Mouse (Mus musculus) forebrain, embryonic 10.5 days (tissue): ENCODE results near the gene Fbln2. TPM values are rescaled to one million over a fixed set of nuclear protein-coding genes. Genes with fewer than 3 reads are reported as not detected.
"Not testable (repeated sequence)": the region's sequence is repeated elsewhere in the genome, so short reads cannot be mapped to it uniquely, and the experiment has no call there.

Experiments used
- DNase-seq: peaks from one replicate; pipeline ENCODE4 v3.0.0-alpha.2; 2017; ENCODE audit warnings: low spot score; ENCODE audit errors: extremely low spot score
- H3K27ac ChIP-seq: fragments of 300-500 bp; sonication (generic); 2 replicates; pipeline ENCODE4 v1.5.1; 2016; ENCODE audit warnings: mild to moderate bottlenecking
- H3K27me3 ChIP-seq: fragments of 300-500 bp; sonication (generic); 2 replicates; pipeline ENCODE4 v1.6.1; 2016; ENCODE audit warnings: mild to moderate bottlenecking; ENCODE audit not compliant: poor library complexity, severe bottlenecking
- H3K36me3 ChIP-seq: fragments of 300-500 bp; sonication (generic); replicated peaks from 2 replicates; pipeline ENCODE4 v1.6.1; 2016; ENCODE audit warnings: mild to moderate bottlenecking, moderate library complexity
- H3K4me1 ChIP-seq: fragments of 300-500 bp; sonication (generic); 2 replicates; pipeline ENCODE4 v1.6.1; 2016
- H3K4me3 ChIP-seq: fragments of 300-500 bp; sonication (generic); 2 replicates; pipeline ENCODE4 v1.5.1; 2016; ENCODE audit warnings: mild to moderate bottlenecking, moderate library complexity
- H3K9me3 ChIP-seq: fragments of 300-500 bp; sonication (generic); 2 replicates; pipeline ENCODE4 v1.6.1; 2016; ENCODE audit warnings: mild to moderate bottlenecking, moderate library complexity
- WGBS: fragments of 180-500 bp; shearing (Covaris S2); methylation state at CpG from one replicate; pipeline ENCODE4 v1.1.7; 2016; 5-methylcytosine and 5-hydroxymethylcytosine counted together
- polyA plus RNA-seq: library from polyadenylated mRNA; unstranded; fragments of >200 nt; fragmentation: Nextera tagmentation; extraction: Ambion mirVana; gene quantifications from 2 replicates; pipeline ENCODE4 v1.2.1, GENCODE M21; 2016

Fbln2 gene
- polyA plus RNA-seq, result 30.5 and 35.4 TPM in 2 replicates

DNA sequence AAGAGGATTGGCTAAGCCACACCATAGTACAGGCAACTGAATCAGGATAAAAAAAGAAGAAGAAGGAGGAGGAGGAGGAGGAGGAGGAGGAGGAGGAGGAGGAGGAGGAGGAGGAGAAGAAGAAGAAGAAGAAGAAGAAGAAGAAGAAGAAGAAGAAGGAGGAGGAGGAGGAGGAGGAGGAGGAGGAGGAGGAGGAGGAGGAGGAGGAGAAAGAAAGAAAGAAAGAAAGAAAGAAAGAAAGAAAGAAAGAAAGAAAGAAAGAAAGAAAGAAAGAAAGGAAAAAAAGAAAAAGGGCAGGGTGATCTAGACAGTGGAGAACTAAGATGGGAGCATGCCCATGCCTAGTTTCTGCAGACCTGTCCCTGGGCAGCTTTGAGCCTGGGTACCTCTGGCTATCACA is at the start of gene Fbln2:
TSS of gene Fbln2 (plus strand) at position 301 of the 400 bp plus-strand sequence.
- peaks cover 49% of the 10 kb centered on the region for H3K4me1 ChIP-seq
- H3K36me3 ChIP-seq, H3K9me3 ChIP-seq, DNase-seq: not testable (repeated sequence)
- H3K27ac ChIP-seq, result peak within 1 kb of the TSS; percentile 78
- H3K4me3 ChIP-seq, result peak within 1 kb of the TSS; percentile 53
- peaks cover 56% of the 10 kb centered on the region for H3K27me3 ChIP-seq

DNA sequence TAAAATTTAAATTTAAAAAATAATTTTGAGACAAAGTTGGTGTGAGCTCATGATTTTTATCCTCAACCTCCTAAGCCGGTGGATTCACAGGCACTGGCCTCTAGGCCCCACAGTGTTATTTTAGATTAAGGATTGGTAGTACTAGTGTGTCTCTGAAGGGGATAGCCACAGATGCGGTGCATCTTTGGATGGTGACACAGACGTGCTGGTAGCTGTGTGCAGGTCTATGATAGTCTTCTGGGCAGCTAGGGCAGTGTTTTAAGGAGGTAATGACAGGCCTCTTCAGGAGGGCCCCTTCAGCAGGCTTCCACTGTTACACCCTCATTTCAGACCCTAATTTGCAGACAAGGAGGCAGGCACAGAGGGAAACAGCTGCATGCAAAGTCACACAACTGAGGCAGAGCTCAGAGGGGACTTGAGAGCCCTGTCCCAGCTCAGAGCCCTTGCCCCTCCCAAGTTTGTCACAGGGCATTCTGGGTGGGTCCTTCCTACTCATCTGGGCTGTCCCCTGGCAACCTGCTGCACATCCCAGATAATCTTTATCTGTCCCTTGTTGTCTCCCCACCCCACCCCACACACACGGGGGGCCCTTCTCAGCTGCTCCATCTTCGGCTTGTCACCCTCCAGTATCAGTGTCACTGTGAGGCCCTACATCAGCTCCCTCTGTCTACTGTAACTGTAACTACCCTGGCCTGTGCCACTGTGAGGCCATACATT is 48.9 kb upstream of the Fbln2 start:
- no peak overlapping the region for H3K4me3 ChIP-seq
- no peaks in the 10 kb centered on the region for H3K27me3 ChIP-seq
- peaks cover 29% of the 10 kb centered on the region for H3K4me1 ChIP-seq
- 85% methylated on average over 5 of the region's 5 CpGs for WGBS
- peak overlapping the region; percentile 57; the same call in 1 of the 2 replicates for H3K27ac ChIP-seq
- H3K36me3 ChIP-seq, result peaks cover 8% of the 10 kb centered on the region
- DNase-seq, result no peak
- no peaks in the 10 kb centered on the region for H3K9me3 ChIP-seq

DNA sequence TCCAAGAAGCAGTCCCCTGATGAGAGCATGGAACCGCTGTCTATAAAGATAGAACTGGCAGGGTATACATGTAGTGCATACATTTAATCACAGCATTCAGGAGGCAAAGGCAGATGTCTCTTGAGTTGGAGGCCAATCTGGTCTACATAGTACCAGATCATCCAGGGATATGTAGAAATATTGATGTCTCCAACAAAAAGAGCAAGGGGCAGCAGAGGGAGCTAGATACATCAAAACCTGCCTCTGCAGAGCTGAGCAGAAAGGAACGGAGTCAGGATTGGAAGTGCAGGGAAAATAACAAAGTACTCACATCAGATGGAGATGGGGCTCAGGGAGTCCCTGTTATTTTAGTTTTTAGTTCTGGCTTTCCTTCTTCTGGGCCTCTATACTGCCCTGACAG is 47.7 kb upstream of the Fbln2 start:
- no peak overlapping the region for H3K4me3 ChIP-seq
- no peaks in the 10 kb centered on the region for H3K9me3 ChIP-seq
- peaks cover 7% of the 10 kb centered on the region for H3K36me3 ChIP-seq
- no peak overlapping the region for H3K27ac ChIP-seq
- 82% methylated on average over 2 of the region's 2 CpGs for WGBS
- no peaks in the 10 kb centered on the region for H3K27me3 ChIP-seq
- no peak for DNase-seq
- H3K4me1 ChIP-seq, result peaks cover 19% of the 10 kb centered on the region

DNA sequence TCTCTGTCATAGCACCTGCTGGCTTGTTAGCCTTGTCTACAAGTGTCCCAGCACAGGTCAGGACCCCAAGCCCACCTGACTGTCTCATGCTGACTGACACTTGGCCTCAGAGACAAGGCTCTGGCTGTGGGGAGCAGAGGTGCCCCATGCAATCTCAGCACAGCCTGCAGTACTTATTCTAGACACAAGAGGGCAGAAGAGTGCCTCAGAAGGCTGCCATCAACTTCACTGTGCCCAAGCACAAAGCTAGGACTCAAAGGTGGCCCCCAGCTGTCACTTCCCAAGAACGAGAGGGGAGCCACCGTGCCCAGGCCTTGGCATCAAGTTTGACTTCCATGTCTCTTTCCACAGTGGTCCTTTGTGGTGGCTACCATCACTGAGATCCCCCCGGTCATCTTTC is 47.0 kb upstream of the Fbln2 start:
- Histone ChIP-seq H3K9me3 (no peaks in the 10 kb centered on the region), H3K27me3 (no peaks in the 10 kb centered on the region), H3K27ac (0 out of 2 replicates have a peak overlapping the region, but pooled peaks have one; percentile 20), H3K36me3 (peaks cover 7% of the 10 kb centered on the region), H3K4me1 (peaks cover 15% of the 10 kb centered on the region), H3K4me3 (no peak overlapping the region)
- DNase-seq, result peak; percentile 72
- 42% methylated on average over 3 of the region's 3 CpGs for WGBS

DNA sequence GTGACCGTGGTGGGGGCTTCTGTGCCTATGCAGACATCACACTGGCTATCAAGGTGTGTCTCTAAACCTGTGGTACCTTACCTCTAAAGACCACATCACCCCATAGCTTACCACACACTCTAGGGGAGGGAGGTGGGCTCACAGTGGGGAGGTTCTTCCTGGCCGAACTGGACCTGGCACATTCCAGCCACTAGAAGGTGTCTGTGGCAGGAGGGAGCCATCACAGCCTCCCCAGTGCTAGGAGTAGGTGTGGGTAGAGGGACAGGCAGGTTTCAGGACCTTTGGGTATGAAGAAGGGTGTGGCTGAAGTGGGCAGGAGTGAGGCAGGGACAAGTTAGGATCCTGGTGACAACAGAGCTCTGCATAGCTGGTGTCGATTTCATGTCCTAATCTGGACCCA is 44.4 kb upstream of the Fbln2 start:
- no peaks in the 10 kb centered on the region for H3K9me3 ChIP-seq
- H3K27me3 ChIP-seq, result no peaks in the 10 kb centered on the region
- H3K36me3 ChIP-seq, result peaks cover 14% of the 10 kb centered on the region; the same call in 1 of the 2 replicates
- peaks cover 9% of the 10 kb centered on the region; the same call in 1 of the 2 replicates for H3K4me1 ChIP-seq
- no peak overlapping the region for H3K27ac ChIP-seq
- no peak overlapping the region for H3K4me3 ChIP-seq
- WGBS, result 54% methylated on average over 3 of the region's 3 CpGs
- no peak for DNase-seq

DNA sequence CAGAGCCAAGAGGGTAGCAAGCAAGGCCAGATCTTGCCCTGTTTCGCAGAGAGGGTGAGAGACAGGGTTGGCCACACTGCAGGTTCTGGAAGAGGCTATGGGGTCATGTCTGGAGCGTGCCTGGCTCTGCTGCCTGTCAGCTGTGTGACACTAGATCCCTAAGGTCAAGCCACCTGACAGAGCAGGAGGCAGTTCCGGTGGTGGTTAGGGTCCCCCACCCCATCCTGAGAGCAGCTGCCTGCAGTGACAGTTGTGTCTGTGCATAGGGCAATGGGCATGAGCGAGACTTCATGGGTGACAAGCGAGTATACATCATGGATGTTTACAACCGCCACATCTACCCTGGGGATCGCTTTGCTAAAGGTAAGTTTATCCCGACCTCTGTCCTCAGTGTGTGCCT is 43.1 kb upstream of the Fbln2 start:
- Histone ChIP-seq H3K9me3 (no peaks in the 10 kb centered on the region), H3K4me3 (no peak overlapping the region), H3K27ac (no peak overlapping the region), H3K36me3 (peaks cover 18% of the 10 kb centered on the region; the same call in 1 of the 2 replicates), H3K27me3 (no peaks in the 10 kb centered on the region), H3K4me1 (peaks cover 9% of the 10 kb centered on the region; the same call in 1 of the 2 replicates)
- no peak for DNase-seq
- WGBS, result 92% methylated on average over 8 of the region's 8 CpGs

DNA sequence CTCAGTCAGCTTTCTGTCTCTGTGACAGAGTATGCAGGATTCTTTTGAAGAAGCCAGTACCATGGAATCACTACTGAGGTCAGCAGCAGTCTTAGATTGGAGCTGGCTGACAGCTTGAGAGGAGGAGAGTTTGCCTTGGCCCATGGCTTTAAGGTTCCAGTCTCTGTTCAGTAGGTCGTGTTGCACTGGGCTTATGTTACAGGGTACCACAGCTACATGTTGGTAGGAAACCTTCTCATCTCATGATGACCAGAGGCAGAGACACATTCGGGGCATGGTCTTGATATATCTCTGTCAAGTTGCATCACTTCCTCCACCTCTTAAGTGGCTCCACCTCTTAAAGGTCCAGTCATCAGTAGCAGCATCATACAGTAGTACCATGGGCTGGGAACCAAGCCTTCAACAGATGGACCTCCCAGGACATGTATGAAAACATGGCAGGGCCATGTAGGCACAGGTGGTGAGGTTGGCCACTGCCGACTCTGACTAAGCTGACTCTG is 40.8 kb upstream of the Fbln2 start:
- H3K9me3 ChIP-seq, result no peaks in the 10 kb centered on the region

DNA sequence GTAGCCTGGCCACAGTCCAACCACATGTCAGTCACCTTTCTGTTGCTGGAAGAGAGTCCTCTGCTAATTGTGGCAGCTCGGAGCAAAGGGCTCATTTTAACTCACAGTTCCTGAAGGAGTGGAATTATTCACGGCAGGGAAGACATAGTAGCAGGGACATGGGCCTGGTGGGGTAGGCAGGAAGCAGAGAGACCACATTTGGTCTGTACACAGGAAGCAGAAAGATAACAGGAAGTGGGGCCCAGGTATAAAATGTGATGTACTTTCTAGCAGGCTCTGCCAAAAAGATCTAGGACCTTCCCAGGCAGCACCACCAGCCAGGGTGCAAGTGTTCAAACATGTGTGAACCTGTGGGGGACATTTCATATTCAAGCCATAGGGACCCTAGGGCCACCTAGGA is 39.9 kb upstream of the Fbln2 start:
- H3K4me3 ChIP-seq, result no peak overlapping the region
- no peaks in the 10 kb centered on the region for H3K4me1 ChIP-seq
- no peak overlapping the region for H3K27ac ChIP-seq
- WGBS, result 85% methylated on average over 2 of the region's 2 CpGs
- no peaks in the 10 kb centered on the region for H3K27me3 ChIP-seq
- no peaks in the 10 kb centered on the region for H3K9me3 ChIP-seq
- DNase-seq, result no peak
- H3K36me3 ChIP-seq, result peaks cover 18% of the 10 kb centered on the region; the same call in 1 of the 2 replicates

More for the DNA sequence above, 40.8 kb upstream of the Fbln2 start:
- WGBS, result 81% methylated on average over 3 of the region's 3 CpGs
- no peak overlapping the region for H3K4me3 ChIP-seq
- no peaks in the 10 kb centered on the region for H3K4me1 ChIP-seq
- no peaks in the 10 kb centered on the region for H3K27me3 ChIP-seq
- DNase-seq, result no peak
- H3K36me3 ChIP-seq, result peaks cover 18% of the 10 kb centered on the region; the same call in 1 of the 2 replicates
- H3K27ac ChIP-seq, result no peak overlapping the region

DNA sequence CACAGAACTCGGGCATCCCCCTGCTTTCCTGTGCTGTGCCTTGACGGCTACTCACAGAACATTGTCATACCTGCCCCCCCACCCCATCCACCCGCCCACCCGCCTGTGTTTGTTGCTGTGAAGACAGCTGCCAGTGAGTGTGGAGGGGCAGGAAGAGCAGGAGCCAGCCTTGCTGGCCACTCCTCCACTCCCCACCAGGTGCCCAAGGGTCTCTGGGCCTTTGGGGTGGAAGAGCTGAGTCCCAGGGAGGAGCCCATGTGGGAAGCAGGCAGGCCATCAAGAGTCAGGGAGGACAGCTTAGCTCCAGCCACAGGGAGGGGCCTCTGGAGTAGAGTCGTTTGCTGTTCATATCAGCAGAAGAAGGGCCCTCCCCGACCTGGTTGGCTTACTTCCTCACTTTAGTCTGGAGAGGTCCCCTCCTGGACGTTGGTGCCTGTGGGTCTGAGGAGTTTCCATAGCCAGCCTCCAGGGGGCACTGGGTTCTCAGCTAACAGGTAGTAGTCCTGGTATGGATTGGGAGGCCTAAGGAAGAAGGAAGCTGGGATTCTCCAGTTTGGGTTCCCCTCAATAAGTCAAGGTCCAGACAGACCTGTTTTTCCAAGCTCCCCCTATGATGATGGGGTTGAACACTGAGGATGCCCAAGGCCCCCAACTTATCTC is 38.9 kb upstream of the Fbln2 start:
- Histone ChIP-seq H3K4me3 (no peak overlapping the region), H3K4me1 (no peaks in the 10 kb centered on the region), H3K27ac (no peak overlapping the region), H3K27me3 (no peaks in the 10 kb centered on the region), H3K9me3 (no peaks in the 10 kb centered on the region), H3K36me3 (peaks cover 18% of the 10 kb centered on the region; the same call in 1 of the 2 replicates)
- 45% methylated on average over 7 of the region's 7 CpGs for WGBS
- peak; percentile 62 for DNase-seq

DNA sequence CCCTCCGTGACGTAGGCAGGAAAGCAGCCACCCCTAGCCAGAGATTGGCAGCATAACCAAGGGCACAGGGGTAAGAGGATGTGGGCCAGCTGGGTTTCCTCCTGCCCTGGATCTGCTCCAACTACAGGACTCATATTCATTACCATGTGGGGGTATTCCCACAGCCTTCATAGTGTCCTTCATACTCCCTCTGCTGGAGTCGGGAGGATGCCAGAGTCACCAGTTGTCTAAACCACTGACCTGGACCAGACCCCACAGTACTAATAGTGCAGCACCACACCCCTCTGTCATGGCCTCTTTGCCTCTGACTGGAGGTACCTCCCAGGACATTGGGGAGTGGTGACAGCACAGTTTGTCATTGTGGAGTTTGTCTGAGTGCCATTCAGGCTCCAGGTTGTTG is 38.0 kb upstream of the Fbln2 start:
- 81% methylated on average over 3 of the region's 3 CpGs for WGBS
- Histone ChIP-seq H3K36me3 (peaks cover 11% of the 10 kb centered on the region; the same call in 1 of the 2 replicates), H3K9me3 (no peaks in the 10 kb centered on the region), H3K27me3 (no peaks in the 10 kb centered on the region), H3K27ac (no peak overlapping the region), H3K4me1 (no peaks in the 10 kb centered on the region), H3K4me3 (no peak overlapping the region)
- DNase-seq, result no peak

DNA sequence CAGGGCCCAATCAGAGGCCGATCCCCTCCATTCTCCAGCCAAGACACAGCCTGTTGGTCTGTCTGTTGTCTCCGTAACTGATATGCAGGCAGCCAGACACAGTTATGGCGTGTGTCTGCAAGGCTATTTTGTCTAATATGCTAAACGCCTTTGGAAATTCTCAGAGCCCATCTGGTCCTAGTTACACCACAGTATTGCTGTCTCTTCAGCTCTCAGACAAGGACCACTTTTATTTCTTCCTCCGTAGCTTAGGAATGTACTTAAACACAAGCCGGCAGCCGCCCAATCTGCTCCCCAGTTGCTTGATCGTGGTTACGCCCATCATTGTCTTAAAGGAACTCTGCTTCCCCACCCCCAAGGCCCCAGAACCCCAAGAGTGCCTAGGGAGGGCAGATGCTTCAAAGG is 31.5 kb upstream of the Fbln2 start:
- H3K27ac ChIP-seq, result peak overlapping the region; percentile 75
- no peak for DNase-seq

DNA sequence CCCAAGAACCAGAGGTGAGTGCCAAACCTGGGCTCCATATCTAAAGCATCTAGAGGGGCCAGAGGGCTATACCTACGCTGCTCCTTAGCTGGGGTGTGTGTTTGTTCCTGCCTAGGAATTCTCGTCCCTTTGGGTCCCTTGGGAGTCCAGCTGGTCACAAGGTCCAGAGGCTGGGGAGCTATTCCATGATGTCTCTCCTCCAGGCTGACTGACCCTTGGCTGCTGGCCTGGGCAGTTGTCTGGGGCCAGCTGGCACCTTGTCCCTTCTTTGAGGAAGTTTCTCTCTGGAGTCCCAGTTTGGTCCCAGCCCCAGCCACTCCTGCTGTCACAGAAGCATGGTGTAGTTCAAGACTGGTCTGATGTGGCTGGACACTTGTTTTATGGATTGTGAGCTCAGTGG is 30.9 kb upstream of the Fbln2 start:
- Histone ChIP-seq H3K4me3 (no peak overlapping the region), H3K36me3 (no peaks in the 10 kb centered on the region), H3K27ac (0 out of 2 replicates have a peak overlapping the region, but pooled peaks have one; percentile 75), H3K4me1 (peaks cover 16% of the 10 kb centered on the region), H3K27me3 (no peaks in the 10 kb centered on the region), H3K9me3 (no peaks in the 10 kb centered on the region)
- DNase-seq, result no peak
- WGBS, result 85% methylated on average over 2 of the region's 2 CpGs

More for the DNA sequence above, 31.5 kb upstream of the Fbln2 start:
- H3K4me1 ChIP-seq, result peaks cover 16% of the 10 kb centered on the region
- WGBS, result 63% methylated on average over 9 of the region's 9 CpGs
- H3K4me3 ChIP-seq, result no peak overlapping the region
- no peaks in the 10 kb centered on the region for H3K36me3 ChIP-seq
- no peaks in the 10 kb centered on the region for H3K27me3 ChIP-seq
- H3K9me3 ChIP-seq, result no peaks in the 10 kb centered on the region

DNA sequence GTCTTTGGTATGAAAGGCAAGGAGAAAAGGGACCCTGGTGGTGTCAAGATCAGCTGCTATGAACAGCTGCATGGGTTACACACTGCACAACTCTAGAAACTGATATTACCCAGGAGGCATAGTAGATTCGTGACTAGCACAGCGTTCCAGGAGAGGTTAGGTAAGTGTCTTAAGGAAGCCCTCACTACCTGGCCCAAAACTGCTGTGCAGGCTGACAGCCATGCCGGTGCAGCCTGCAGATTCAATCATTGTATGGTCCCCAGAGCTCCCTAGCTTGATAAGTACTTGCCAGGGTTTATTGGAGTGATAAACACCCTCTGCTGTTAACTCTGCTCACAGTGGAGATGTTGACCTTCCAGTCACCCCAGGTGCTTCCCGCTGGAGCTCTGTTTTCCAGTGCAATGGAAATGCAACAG is 30.2 kb upstream of the Fbln2 start:
- Histone ChIP-seq H3K27ac (no peak overlapping the region), H3K9me3 (no peaks in the 10 kb centered on the region), H3K27me3 (no peaks in the 10 kb centered on the region), H3K4me1 (peaks cover 16% of the 10 kb centered on the region), H3K4me3 (no peak overlapping the region), H3K36me3 (no peaks in the 10 kb centered on the region)
- WGBS, result 84% methylated on average over 4 of the region's 4 CpGs
- DNase-seq, result no peak
